Mouse (Mus musculus): ENCODE measurements at regions not wholly inside any gene's neighbourhood (a gene's known extent, or its start where the extent isn't known, plus 50 kb on each side); places are given as distances from the start of the nearest gene placed in this dataset.

GRCm38 (mm10) chr11:64715182-64715581 lies 263.7 kb upstream of the Elac2 start:
- TF ChIP-seq MYOD1 (IDR thresholded peaks at IDR 0.05; ENCODE audit: control insufficient read depth in 1 of 3, insufficient read length in 2 of 3, low read depth in 2 of 3): no peak
- no peak for TF ChIP-seq POLR2AphosphoS2 (IDR thresholded peaks at IDR 0.05; ENCODE audit: insufficient read length, low read depth)
- TF ChIP-seq TCF3 (IDR thresholded peaks at IDR 0.05; ENCODE audit: insufficient read length, low read depth): no peak
- no peak for TF ChIP-seq MYOG (IDR thresholded peaks at IDR 0.05; ENCODE audit: control insufficient read depth in 1 of 3, insufficient read depth in 1 of 3, insufficient read length in 2 of 3, low read depth in 2 of 3)
- no peak for TF ChIP-seq POLR2A (IDR thresholded peaks at IDR 0.05; ENCODE audit: insufficient read length, low read depth)
- TF ChIP-seq E2F4 (IDR thresholded peaks at IDR 0.05; ENCODE audit: insufficient read depth): no peak
- TF ChIP-seq TCF12 (IDR thresholded peaks at IDR 0.05; ENCODE audit: insufficient read depth, poor library complexity, severe bottlenecking): no peak
- TF ChIP-seq REST (IDR thresholded peaks at IDR 0.05; ENCODE audit: insufficient read depth, insufficient read length): no peak
- no peak for TF ChIP-seq CEBPB (IDR thresholded peaks at IDR 0.05; ENCODE audit: insufficient read depth, poor library complexity, severe bottlenecking)

Measured in myocyte (in vitro differentiated cells).